Mouse (Mus musculus) liver, adult 2 months (tissue): ENCODE measurements at regions not wholly inside any gene's neighbourhood (a gene's known extent, or its start where the extent isn't known, plus 50 kb on each side); places are given as distances from the start of the nearest gene placed in this dataset.

Experiments
- CTCF ChIP-seq: fragments of 200-500 bp; IDR thresholded peaks from 2 replicates; pipeline ENCODE4 v1.5.1; 2011; ENCODE audit warnings: low read depth, low read length, control low read depth
- POLR2A ChIP-seq: fragments of 200-500 bp; IDR thresholded peaks from 2 replicates; pipeline ENCODE4 v1.6.1; 2011; ENCODE audit warnings: low read length, control low read depth; ENCODE audit not compliant: insufficient read depth; ENCODE audit errors: extremely low read depth

DNA sequence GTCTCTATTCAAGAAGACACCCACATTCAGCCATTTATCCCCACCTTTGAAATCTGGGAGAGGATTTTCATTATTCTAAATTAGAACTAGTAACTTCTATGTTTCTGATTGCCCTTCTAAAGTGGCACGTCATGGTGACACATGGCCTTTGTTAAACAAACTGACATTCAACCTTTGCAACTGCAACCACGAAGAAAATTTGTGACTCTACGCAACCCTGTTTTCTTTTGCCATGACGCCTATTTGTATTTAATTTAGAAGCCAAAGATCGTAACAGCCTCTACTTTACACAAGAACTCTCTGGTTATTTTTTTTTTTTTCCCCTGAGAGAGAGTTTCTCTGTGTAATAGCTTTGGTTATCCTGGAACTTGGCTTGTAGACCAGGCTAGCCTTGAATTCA, 93.2 kb downstream of the Dusp6 start:
- TF ChIP-seq CTCF (no peak), POLR2A (no peak)
